Mouse (Mus musculus) brain, embryonic 14.5 days (tissue): Measurements from ENCODE around the gene Zfp618. TPM values are rescaled to one million over a fixed set of nuclear protein-coding genes. Genes with fewer than 3 reads are reported as not detected.
A peak's percentile ranks its signal among the peaks of the same experiment; 100 is the strongest.

Source experiments
- DNase-seq: peaks from one replicate; pipeline ENCODE4 v3.0.0-alpha.2; 2011; ENCODE audit warnings: low read depth
- CTCF ChIP-seq: fragments of 200-500 bp; IDR thresholded peaks from 2 replicates; pipeline ENCODE4 v1.5.1; 2012; ENCODE audit warnings: inconsistent platforms, mild to moderate bottlenecking, moderate library complexity, borderline replicate concordance; ENCODE audit not compliant: insufficient read depth, insufficient read length; ENCODE audit errors: extremely low read depth
- POLR2A ChIP-seq: fragments of 200-500 bp; IDR thresholded peaks from 2 replicates; pipeline ENCODE4 v1.6.1; 2012; ENCODE audit warnings: mild to moderate bottlenecking, inconsistent platforms, borderline replicate concordance; ENCODE audit not compliant: poor library complexity, insufficient read depth, insufficient read length, severe bottlenecking; ENCODE audit errors: extremely low read depth
- polyA plus RNA-seq: library from polyadenylated mRNA; depleted of rRNA; stranded (reverse); fragments of >200 nt; gene quantifications from 2 replicates; pipeline ENCODE4 v1.2.3, GENCODE M21; 2012

Gene Zfp618
- polyA plus RNA-seq, 1 experiment: 39.7 TPM

- TF ChIP-seq POLR2A: no peak
- no peak for TF ChIP-seq CTCF
- DNase-seq: peak; percentile 40
These were observed 39.1 kb downstream of the Zfp618 start for GRCm38 (mm10) chr4:63004519-63004918.

GRCm38 (mm10) chr4:63005446-63006185, 40.2 kb downstream of the Zfp618 start:
- TF ChIP-seq CTCF (no peak), POLR2A (no peak)

GRCm38 (mm10) chr4:63006198-63007155, 41.1 kb downstream of the Zfp618 start:
- no peak for DNase-seq
- TF ChIP-seq POLR2A (no peak), CTCF (no peak)

More at GRCm38 (mm10) chr4:63005446-63006185, 40.2 kb downstream of the Zfp618 start:
- DNase-seq: no peak

GRCm38 (mm10) chr4:63008206-63008605, 42.8 kb downstream of the Zfp618 start:
- TF ChIP-seq CTCF: no peak

GRCm38 (mm10) chr4:63008822-63009221, 43.4 kb downstream of the Zfp618 start:
- DNase-seq: no peak
- no peak for TF ChIP-seq POLR2A
- TF ChIP-seq CTCF: no peak

More at GRCm38 (mm10) chr4:63008206-63008605, 42.8 kb downstream of the Zfp618 start:
- DNase-seq: no peak

GRCm38 (mm10) chr4:63009821-63010220, 44.4 kb downstream of the Zfp618 start:
- no peak for TF ChIP-seq POLR2A
- no peak for TF ChIP-seq CTCF
- DNase-seq: peak; percentile 79

GRCm38 (mm10) chr4:63010226-63010625, 44.9 kb downstream of the Zfp618 start:
- peak; percentile 73 for DNase-seq
- no peak for TF ChIP-seq CTCF

- no peak for TF ChIP-seq POLR2A
- no peak for TF ChIP-seq CTCF
- no peak for DNase-seq
These were observed 53.2 kb downstream of the Zfp618 start for GRCm38 (mm10) chr4:63018616-63019015.

GRCm38 (mm10) chr4:63019428-63019858, 54.1 kb downstream of the Zfp618 start:
- TF ChIP-seq POLR2A (no peak), CTCF (peak; percentile 15; the same call in 1 of the 2 replicates)
- peak; percentile 18 for DNase-seq

- no peak for DNase-seq
- TF ChIP-seq POLR2A (no peak), CTCF (no peak)
These were observed 55.8 kb downstream of the Zfp618 start for GRCm38 (mm10) chr4:63021034-63021700.

- no peak for DNase-seq
- TF ChIP-seq POLR2A (no peak), CTCF (no peak)
These were observed 58.1 kb downstream of the Zfp618 start for GRCm38 (mm10) chr4:63023465-63023864.

- no peak for DNase-seq
- TF ChIP-seq CTCF (no peak), POLR2A (no peak)
These were observed 58.7 kb downstream of the Zfp618 start for GRCm38 (mm10) chr4:63024098-63024497.
